Mouse (Mus musculus) bone marrow macrophage, adult 2 months (primary cell): ENCODE measurements around the gene Hnrnpa3. TPM values are rescaled to one million over a fixed set of nuclear protein-coding genes. Genes with fewer than 3 reads are reported as not detected.
"Not testable (repeated sequence)": the region's sequence is repeated elsewhere in the genome, so short reads cannot be mapped to it uniquely, and the experiment has no call there.

ENCODE experiments used
- H3K27ac ChIP-seq: 2 replicates; pipeline ENCODE4 v1.5.1; 2012; ENCODE audit warnings: low read depth, low read length; ENCODE audit not compliant: insufficient read depth
- H3K4me1 ChIP-seq: 2 replicates; pipeline ENCODE4 v1.6.1; 2012; ENCODE audit warnings: low read length; ENCODE audit not compliant: control insufficient read depth, insufficient read depth
- H3K4me3 ChIP-seq: 2 replicates; pipeline ENCODE4 v1.5.1; 2012; ENCODE audit warnings: mild to moderate bottlenecking, low read length, moderate library complexity; ENCODE audit not compliant: insufficient read depth
- CTCF ChIP-seq: IDR thresholded peaks from 2 replicates; pipeline ENCODE4 v1.5.1; 2012; ENCODE audit warnings: low read depth, mild to moderate bottlenecking, low read length, moderate library complexity
- POLR2A ChIP-seq: IDR thresholded peaks from 2 replicates; pipeline ENCODE4 v1.6.1; 2012; ENCODE audit warnings: mild to moderate bottlenecking, low read depth, low read length, borderline replicate concordance
- polyA plus RNA-seq: library from polyadenylated mRNA; stranded (reverse); fragments of >200 nt; gene quantifications from 2 replicates; pipeline ENCODE4 v1.2.4, GENCODE M21; 2012; ENCODE audit not compliant: missing spikeins, insufficient read depth, insufficient read length

Gene Hnrnpa3
- polyA plus RNA-seq, 1 experiment: 183 TPM

DNA sequence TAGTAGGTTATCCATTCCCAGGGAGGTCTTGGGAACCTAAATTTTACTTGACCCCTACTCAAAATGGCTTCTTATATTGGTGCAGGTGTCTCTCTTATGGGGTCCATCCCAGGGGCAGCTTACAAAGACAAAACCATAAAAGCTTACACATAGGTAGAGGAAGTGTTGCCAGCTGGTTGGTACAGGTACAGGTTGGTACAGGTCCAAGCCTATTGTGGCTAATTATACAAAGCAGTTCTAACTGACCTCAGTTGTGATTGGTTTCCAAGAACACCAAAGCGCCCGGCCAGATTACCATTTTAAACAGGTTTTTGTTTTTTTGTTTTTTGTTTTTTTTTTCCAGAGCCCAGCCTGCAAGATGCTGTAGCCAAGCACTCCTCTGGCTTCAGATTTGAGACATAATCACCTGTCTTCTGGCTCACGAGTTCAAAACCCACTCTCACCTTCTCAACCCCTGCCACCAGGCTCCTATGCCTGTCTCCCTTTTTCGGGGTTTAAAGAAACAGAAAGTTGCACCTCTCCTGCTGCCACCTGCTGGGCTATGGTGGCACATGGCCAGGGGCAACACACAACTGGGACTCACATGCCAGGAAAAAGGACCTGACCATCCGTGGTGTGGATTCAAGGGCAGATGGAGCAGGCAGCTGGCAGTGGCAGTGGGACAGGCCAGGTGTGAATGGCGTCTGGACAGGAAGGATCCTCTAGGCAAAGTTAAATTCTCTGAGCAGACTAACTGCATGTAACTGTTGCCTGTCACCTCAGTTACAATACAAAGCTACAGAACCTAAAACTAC is 22.6 kb upstream of the Hnrnpa3 start:
- no peak overlapping the region for H3K4me3 ChIP-seq
- TF ChIP-seq POLR2A: no peak
- TF ChIP-seq CTCF: no peak
- no peak overlapping the region for H3K27ac ChIP-seq
- no peaks in the 10 kb centered on the region; the same call in 1 of the 2 replicates for H3K4me1 ChIP-seq

GRCm38 (mm10) chr2:75637055-75637304 is 22.1 kb upstream of the Hnrnpa3 start:
- H3K4me3 ChIP-seq, H3K27ac ChIP-seq, H3K4me1 ChIP-seq: not testable (repeated sequence)

DNA sequence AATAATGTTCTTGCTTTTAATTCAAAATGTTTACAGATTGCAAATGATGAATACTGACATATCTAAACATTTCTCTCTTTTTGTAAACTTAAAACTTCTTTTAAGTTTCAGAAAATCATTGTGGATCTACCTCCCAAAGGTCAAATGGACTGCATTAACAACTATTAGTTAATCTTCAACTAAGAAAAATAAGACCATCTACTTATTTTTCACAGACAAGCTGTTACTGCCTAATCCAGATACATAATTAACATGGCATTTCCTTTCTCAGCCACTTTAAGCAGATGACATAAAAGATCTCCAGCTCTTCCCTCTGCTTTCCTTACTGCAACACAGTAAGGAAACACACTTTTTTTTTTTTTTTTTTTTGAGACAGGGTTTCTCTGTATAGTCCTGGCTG is 21.7 kb upstream of the Hnrnpa3 start:
- Histone ChIP-seq H3K4me1 (no peaks in the 10 kb centered on the region; the same call in 1 of the 2 replicates), H3K27ac (no peak overlapping the region), H3K4me3 (no peak overlapping the region)
- TF ChIP-seq CTCF (no peak), POLR2A (no peak)

DNA sequence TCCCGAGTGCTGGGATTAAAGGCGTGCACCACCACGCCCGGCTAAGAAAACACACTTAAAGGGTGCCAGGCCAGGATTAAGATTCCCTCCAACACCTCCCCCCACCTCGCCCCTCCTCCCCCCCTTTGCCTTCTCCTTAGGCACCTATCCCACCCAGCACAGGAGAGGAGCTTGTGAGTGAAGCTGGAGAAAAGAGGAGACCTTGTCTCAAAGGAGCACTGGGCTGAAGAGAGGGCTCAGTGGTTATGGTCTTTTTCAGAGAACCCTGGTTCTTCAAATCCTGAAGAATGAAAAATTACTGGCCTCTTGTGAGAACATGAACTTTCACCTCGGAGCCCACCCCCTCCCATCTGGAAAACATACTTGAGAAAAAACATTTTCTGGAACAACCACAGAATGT is 21.2 kb upstream of the Hnrnpa3 start:
- peak overlapping the region; percentile 64 for H3K27ac ChIP-seq
- H3K4me1 ChIP-seq, H3K4me3 ChIP-seq: not testable (repeated sequence)

GRCm38 (mm10) chr2:75639535-75639934 is 19.5 kb upstream of the Hnrnpa3 start:
- not testable (repeated sequence) for H3K4me3 ChIP-seq, H3K27ac ChIP-seq, H3K4me1 ChIP-seq

DNA sequence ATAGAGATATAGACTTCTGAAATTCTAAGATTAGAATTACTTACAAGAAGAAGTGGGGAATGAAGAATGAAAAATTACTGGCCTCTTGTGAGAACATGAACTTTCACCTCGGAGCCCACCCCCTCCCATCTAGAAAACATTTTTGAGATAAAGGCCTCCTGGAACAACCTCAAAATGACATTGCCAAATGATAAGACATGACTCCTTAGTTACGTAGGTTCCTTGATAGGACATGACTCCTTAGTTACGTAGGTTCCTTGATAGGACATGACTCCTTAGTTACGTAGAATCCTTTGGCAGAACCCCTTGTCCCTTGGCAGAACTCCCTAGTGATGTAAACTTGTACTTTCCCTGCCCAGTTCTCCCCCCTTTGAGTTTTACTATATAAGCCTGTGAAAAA is 16.7 kb upstream of the Hnrnpa3 start:
- not testable (repeated sequence) for H3K4me3 ChIP-seq, H3K27ac ChIP-seq, H3K4me1 ChIP-seq

DNA sequence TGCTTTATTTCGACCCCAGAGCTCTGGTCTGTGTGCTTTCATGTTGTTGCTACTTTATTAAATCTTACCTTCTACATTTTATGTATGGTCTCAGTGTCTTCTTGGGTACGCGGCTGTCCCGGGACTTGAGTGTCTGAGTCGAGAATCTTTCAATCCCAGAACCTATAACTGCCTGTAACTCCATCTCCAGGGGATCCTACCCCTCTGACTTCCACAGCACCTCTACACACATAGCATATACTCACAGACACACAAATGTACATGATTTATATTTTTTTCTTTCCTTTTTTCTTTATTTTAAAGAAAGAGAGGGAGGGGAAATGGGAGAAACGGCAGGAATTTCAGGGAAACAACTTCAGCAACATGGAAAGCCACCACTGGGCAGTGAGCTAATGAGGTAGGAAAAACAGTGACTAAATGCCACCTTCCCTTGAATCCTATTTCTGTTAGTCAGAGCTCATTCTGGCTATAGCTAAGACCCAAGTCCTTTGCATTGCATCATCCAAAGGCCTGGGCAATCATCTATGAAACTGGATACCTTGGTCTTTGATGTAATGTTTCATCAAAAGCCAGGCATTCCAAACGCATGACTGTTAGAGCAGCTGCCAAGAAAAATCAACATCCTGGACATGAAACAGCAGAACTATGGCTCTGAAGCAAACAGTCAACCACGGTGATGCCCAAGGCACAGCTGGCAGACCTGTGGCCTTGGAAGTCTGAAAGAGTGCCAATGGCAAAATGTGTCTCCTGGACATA is 16.1 kb upstream of the Hnrnpa3 start:
- Histone ChIP-seq H3K4me3 (no peak overlapping the region), H3K4me1 (no peaks in the 10 kb centered on the region), H3K27ac (no peak overlapping the region)
- TF ChIP-seq POLR2A (no peak), CTCF (no peak)

DNA sequence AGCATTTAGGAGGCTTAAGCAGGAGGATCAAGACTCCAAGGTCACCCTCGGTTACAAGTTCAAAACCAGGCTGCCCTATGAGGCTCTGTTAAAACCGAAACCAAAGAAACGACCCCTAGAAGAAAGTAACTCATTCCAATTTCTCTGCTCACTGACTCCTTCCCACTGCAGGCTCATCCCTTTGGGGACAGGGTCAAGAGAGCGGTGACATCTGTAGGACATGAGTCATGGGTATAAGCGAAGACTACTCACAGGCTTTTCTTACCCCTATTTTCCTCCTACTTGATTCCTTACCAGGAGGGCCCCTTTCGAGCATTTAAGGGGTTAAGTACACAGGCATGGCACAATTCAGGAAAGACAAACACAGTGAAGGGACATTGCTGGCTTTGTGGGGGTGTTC is 15.1 kb upstream of the Hnrnpa3 start:
- TF ChIP-seq CTCF (no peak), POLR2A (no peak)
- Histone ChIP-seq H3K27ac (no peak overlapping the region), H3K4me3 (no peak overlapping the region), H3K4me1 (no peaks in the 10 kb centered on the region)

- no peak overlapping the region for H3K27ac ChIP-seq
- H3K4me1 ChIP-seq: no peaks in the 10 kb centered on the region
- TF ChIP-seq POLR2A (no peak), CTCF (no peak)
- H3K4me3 ChIP-seq: no peak overlapping the region
Observed at GRCm38 (mm10) chr2:75645251-75645650, 13.8 kb upstream of the Hnrnpa3 start.

- Histone ChIP-seq H3K4me1 (peaks cover 4% of the 10 kb centered on the region; the same call in 1 of the 2 replicates), H3K27ac (no peak overlapping the region), H3K4me3 (no peak overlapping the region)
- TF ChIP-seq POLR2A: no peak
- no peak for TF ChIP-seq CTCF
Observed at GRCm38 (mm10) chr2:75650437-75650836, 8.6 kb upstream of the Hnrnpa3 start.

- H3K4me1 ChIP-seq: peaks cover 19% of the 10 kb centered on the region
- H3K4me3 ChIP-seq: no peak overlapping the region
- no peak overlapping the region for H3K27ac ChIP-seq
- no peak for TF ChIP-seq CTCF
- no peak for TF ChIP-seq POLR2A
Observed at GRCm38 (mm10) chr2:75653150-75653549, 5.9 kb upstream of the Hnrnpa3 start.
